Mouse (Mus musculus) MEL-GATA-1-ER (cell line): ENCODE results near the gene Bud13.

ENCODE experiments used
- DNase-seq: peaks from one replicate; pipeline ENCODE4 v3.0.0-alpha.2; 2012; ENCODE audit warnings: low read depth; ENCODE audit errors: extremely low read depth

Bud13 gene

DNA sequence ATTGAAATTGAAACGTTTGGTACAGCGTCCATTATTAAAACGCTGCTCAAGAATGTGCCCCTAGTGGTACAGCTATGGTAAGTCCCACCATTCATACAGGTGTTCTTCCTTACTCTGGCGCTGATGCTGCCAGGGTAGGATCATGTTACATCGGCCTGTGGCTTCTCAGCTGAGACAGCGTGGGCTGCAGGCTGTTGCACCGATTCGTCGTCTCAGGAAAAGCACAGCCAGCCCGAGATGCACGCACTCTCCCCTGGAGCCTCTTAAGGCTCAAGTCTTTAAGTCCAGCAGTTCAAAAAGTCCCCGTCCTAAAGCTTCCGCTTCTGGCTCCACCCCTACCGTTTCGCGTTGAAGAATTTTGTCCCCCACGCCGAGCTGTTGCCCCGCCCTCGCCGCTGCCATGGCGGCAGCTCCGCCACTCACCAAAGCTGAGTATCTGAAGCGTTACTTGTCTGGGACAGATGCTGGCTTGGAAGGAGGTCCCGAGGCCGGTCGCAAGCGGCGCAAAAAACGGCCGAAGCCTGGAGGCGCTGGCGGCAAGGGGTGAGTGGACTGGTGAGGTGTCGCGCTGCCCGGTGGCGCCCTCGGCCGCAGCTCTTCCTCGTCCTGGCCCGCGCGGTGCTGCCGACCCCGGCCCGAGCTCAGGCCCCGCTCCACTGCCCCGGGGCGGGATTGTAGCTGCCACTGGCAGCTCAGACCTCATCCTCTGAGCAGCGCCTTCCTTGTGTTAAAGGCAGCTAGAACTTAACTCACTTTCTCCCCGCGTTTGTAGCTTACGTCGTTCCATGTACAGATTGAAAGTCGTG, at the start of gene Bud13:
Bud13 (plus strand) TSS at position 378 of the 806 bp plus-strand sequence.
- DNase-seq: peak; percentile 85

DNA sequence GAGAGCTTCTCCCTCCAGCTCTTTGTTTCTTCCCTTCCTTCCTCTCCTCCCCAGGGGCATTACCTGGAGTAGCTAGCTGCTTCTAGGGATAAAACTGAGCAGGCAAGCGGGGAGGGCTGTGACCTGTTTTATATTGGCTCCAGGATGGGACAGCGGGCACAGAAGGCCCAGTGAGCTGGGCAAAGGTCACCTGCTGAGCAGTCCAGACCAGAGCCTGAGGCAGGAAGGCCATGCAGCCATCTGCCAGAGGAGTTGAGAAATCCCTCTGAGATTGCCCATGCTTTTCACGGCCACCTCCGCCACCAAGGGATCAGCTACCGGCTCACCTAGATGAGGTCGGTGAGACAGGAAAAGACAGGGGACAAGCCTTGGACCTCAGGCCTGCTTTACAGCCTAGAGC, 47.6 kb upstream of the Bud13 start:
- DNase-seq: no peak

GRCm38 (mm10) chr9:46235596-46235648, 47.4 kb upstream of the Bud13 start, which contains the start of gene Apoc3:
Apoc3 (minus strand) TSS chr9:46235636.
- no peak for DNase-seq

DNA sequence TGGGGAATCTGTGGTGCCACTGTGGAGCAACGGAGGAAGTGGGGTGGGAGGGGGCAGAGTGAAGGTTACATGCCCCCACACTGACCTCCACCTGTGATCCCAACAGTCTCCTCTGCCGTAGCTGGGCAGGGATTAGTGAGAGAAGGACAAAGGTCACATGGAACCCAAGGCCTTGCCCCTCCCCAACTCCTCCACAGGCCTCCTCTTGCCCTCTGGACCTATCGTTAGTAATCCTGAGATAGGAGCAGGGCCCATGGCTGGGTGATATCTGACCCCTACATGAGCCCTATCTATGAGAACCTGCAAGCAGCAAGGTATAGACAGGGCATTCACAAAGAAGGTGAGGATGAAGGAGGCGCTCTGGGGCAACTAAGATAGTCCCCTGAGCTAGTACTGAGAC, 47.2 kb upstream of the Bud13 start:
- no peak for DNase-seq

- DNase-seq: no peak
Measured at GRCm38 (mm10) chr9:46238850-46239249, 44.0 kb upstream of the Bud13 start.

- DNase-seq: no peak
Measured at GRCm38 (mm10) chr9:46240526-46241153, 42.2 kb upstream of the Bud13 start, which contains the start of gene Apoa4. Apoa4 (plus strand) TSS chr9:46240696.

DNA sequence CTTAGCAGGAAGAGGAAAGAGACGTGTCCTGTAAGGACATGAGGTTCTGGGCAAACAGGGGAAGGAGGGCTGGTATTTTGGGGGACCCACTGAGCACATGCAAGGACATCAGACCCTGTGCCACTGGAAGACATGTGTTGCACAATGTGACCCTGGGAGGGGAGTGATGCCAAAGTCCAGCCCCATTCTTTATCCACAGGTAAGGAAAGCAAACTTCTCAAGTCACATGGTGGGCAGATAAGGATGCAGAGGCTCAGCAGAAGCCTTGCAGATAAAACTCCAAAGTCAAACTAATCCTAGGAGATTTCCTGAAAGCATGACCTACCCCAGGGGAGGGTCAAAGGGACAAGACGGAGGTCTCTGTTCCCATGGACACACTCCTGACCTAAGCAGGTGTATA, 41.0 kb upstream of the Bud13 start:
- DNase-seq: no peak

- DNase-seq: no peak
Measured at GRCm38 (mm10) chr9:46243122-46243521, 39.7 kb upstream of the Bud13 start.

- DNase-seq: no peak
Measured at GRCm38 (mm10) chr9:46243584-46243983, 39.2 kb upstream of the Bud13 start.

DNA sequence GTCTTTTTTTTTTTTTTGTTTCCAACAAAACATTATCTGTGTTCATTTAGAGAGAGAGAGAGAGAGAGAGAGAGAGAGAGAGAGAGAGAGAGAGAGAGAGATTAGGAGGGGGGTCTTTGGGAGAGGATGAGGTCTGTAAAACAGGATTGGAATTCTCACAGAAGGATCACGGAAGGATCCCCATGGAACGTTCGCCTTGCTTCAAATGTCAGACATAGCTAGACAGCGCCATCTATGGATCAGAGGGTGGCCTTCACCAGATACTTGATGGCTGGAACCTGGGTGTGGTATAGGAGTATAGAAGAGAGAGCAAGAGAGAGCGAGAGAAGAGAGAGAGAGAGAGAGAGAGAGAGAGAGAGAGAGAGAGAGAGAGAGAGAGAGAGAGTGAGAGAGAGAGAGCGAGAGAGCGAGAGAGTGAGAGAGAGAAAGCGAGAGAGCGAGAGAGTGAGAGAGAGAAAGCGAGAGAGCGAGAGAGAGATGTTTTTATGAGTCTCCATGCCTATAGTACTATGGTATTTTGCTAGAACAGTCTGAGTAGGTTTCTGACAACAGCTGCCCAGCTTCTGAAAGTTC, 36.0 kb upstream of the Bud13 start:
- DNase-seq: peak; percentile 71

GRCm38 (mm10) chr9:46256177-46256576, 26.6 kb upstream of the Bud13 start:
- DNase-seq: no peak

- no peak for DNase-seq
Measured at GRCm38 (mm10) chr9:46256658-46257385, 26.0 kb upstream of the Bud13 start.

DNA sequence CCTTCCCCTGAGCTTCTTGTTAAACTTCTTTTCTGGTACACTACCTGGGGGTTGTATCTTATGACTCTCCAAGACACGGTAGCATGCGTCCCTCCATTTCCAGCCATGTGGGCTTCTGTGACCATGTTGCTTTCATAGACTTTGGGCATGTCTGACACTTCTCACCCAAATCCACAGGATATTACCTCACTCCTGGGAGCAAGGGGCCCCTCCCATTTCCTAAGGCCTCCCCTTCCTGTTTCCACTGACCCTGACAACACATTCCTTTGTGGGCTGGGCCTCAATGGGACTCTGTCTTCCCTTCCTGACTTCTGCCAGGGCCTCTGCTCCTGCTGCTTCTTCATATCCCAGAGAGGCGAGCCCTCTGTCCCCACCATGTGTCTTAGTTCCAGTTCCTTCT, 25.3 kb upstream of the Bud13 start:
- no peak for DNase-seq

DNA sequence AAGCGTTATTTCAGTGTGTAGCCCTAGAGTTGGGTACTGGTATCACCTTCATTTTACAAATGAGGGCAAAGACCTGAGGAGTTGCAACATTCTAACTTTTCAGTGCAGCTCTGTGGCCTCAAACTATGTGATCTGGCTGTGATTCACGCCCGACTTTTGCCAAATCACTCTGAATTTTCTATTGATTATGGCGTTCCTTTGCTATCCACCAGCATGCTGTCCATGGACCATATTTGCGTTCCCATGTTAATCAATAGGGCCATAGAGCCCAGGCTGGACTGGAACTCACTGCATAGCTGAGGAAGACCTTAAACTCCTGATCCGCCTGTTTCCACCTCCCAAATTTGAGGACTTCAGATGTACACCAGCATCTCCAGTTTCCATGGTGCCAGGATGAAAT, 23.7 kb upstream of the Bud13 start:
- no peak for DNase-seq

DNA sequence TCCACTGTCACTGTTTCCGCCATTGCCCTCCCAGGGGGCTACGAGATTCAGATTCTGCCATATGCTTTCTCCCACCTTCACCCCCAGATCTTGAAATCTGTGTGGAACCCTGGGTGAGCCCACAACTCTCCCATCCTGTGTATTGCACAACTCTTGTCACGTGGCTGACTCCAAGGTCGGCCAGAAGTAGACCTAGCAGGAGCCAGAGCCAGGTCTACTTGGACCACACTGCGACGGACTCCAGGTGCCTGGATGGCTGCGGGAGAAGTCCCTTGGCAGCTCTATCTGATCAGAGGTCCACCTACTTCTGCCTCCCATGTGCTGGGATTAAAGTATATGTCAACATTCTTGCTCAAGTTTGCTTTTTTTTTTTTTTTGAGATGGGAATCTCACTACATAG, 21.7 kb upstream of the Bud13 start:
- DNase-seq: no peak

DNA sequence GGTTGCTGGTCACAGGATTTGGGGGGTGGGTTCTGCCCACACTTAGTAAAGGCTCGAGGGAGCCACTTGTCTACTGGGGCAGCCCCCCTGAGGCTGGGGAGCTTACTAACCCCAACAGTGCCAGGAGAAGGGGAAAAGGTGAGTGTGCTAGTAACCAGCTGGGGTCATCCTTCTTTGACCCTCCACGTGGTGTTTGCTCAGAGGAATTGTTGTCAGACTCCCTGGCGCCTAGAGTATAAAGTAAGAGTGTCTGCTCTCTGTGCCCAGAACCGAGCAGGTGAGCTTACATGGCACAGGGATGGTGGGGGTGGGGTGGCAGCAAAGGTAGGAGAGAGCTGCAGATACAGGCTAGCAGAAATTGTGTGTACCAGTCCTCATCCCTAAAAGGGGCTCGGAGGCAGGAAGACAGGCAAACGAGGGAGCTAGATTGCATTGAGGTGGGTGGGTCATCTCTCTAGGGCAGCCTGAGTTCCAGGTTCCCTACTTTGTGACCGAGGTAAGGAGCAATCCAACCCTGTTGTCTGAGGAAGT, 14.4 kb upstream of the Bud13 start, which contains the start of gene Apoa5:
Apoa5 (plus strand) TSS at position 291 of the 531 bp plus-strand sequence.
- no peak for DNase-seq

DNA sequence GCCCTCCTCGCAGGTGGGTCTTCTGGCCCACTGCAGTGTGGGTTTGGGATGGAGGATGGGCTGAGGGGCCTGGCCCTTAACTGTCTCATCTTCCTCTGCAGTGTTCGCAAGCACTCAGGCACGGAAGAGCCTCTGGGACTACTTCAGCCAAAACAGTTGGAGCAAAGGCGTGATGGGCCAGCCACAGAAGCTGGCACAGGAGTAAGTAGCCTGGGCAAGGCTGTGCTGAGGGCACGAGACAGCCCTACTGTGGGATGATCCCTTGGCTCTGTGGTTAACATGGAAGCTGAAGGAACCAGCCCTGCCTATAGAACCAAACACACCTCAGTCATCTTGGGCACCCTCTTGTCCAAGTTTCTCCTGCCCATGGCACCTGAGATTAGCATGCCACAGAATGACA, 13.7 kb upstream of the Bud13 start:
- no peak for DNase-seq

DNA sequence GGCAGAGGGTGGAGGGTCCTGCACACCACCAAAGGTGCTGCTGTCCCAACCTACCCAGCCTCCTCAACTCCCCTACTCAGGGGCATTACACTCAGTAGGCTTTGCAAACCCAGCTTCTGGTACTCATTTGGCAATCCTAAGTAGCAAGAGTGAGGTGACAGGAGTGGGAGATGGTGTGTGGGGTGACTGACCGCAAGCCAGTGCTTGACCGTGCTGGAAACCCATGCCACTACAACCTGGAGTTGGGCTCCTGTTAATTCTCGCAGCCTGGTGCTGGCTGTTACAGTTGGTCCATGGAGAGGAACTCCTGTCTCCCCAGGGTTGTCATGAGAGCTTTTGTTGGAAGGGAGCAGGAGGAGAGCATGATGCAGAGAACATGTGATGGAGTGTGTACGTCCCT, 12.0 kb upstream of the Bud13 start:
- no peak for DNase-seq

DNA sequence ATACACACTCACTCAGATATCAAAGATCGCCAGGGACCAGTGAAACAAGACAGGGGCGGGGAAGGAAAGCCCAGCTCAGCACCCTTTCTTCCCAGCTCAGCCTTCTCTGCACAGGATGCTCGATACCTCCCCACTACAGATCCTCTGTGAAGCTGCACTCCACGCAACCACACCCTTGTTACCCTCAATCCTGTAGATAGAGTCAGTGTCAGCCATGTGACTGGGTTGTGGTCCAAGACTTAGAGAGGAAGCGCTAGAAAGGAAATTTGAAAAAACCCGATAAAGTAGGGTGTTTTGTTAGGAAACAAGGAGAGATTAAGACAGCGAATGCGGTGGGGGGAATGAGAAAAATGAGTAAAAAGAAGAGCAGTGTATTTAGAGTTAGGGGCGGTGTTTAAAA, 10.7 kb upstream of the Bud13 start:
- peak; percentile 87 for DNase-seq

GRCm38 (mm10) chr9:46272677-46273454, 9.9 kb upstream of the Bud13 start, which contains the start of gene Zpr1:
Zpr1 (plus strand) TSS chr9:46273064.
- DNase-seq: peak; percentile 94

- no peak for DNase-seq
Measured at GRCm38 (mm10) chr9:46274494-46274893, 8.3 kb upstream of the Bud13 start.
